Mouse (Mus musculus): ENCODE data around the gene Atxn2. TPM values are rescaled to one million over a fixed set of nuclear protein-coding genes. Genes with fewer than 3 reads are reported as not detected.

Atxn2 gene
- total RNA-seq, 1 experiment from 2014 or later = 64.1 TPM

DNA sequence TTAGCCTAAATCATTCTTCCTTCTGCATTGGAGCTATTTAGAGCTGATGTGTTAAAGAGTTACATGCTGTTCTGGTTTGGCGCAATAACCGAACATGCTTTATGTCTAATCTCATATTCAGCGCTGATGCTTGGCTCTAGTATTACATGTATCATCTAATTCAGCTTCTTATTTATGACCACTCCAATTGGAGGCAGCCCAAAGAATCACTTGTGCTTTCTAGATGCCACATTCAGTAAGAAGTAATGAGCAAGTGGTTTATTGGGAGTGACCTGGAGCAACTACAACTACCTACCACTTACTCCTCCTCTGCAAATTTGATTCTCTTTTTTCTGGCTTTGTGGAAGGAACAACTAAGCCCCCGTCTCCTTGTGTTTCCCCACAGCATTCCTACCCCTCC, 47.2 kb downstream of the Atxn2 start:
- ATAC-seq (replicated peaks; ENCODE audit: low read depth, poor library complexity, severe bottlenecking) = no peak

DNA sequence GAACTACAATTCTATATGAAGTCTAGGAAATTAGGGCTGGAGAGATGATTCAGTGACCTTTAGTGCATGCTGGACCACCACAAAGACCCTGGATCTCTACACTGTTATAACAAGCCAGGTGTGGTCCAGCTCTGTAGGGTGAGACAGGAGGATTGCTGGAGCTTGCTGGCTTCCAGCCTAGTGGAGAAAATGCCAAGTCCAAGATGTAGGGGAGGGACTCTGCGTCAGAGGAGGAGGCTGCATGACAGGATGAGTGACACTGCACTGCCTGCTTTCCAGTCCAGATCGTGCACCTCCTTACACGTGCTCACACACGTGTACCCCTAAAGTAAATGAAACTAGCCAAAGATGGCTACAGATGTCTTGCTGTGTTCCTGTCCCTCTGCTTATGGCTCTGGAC, 48.8 kb downstream of the Atxn2 start:
- no peak for ATAC-seq (replicated peaks; ENCODE audit: low read depth, poor library complexity, severe bottlenecking)

DNA sequence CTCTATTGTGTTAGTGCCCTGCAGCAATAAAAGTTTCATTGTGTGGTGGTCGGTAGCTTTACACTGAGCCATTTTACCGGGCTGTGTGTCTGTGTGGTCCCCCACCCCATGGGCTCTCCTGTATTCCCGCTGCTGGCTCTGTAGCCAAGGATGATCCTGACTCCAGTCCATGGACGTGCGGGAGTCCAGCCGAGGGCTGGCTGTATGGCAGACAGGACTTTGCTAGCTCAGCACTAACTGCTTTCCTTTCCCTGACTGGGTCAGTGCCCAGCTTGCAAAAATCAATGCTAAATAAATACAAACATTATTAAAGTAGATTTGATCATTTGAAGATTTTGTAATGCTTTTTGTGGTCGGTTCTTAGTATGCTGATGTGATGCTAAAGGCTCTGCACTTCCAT, 50.3 kb downstream of the Atxn2 start:
- no peak for ATAC-seq (replicated peaks; ENCODE audit: low read depth, poor library complexity, severe bottlenecking)

DNA sequence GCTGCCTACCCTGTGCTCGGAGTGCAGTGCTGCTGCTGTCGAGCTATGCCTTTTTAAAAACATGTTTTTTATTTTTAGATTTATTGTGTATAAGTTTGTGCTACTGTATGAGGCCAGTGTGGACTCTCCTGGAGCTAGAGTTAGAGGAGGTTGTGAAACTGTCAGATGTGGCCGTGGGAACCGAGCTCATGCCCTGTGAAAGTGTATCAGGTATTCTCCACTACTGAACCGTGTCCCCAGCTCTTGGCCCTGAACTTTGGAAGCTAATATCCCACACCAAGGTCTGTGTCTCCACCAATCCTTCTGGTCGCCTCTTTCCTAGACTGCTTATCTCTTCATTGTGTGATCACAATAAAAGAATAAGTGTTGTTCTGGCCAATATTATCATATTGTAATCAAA, 51.8 kb downstream of the Atxn2 start:
- ATAC-seq (replicated peaks; ENCODE audit: low read depth, poor library complexity, severe bottlenecking) = no peak

DNA sequence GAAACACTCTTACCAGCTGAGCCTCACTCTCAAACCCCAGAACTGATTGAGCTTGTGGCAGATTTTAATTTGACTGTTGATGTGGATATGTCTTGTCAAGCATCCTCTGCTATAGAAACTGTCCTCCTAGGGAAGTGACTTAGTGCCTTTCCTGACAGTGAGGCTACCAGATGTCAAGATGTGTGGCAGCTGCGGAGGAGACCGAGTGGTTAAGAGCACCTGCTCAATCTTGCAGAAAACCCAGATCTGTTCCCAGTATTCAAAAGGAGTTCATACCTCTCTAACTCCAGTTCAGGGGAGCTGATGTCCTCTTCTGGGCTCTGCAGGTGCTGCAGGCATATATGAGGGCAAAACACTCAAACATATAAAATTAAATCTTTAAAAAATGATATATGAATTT, 53.9 kb downstream of the Atxn2 start:
- ATAC-seq (replicated peaks; ENCODE audit: low read depth, poor library complexity, severe bottlenecking) = no peak

DNA sequence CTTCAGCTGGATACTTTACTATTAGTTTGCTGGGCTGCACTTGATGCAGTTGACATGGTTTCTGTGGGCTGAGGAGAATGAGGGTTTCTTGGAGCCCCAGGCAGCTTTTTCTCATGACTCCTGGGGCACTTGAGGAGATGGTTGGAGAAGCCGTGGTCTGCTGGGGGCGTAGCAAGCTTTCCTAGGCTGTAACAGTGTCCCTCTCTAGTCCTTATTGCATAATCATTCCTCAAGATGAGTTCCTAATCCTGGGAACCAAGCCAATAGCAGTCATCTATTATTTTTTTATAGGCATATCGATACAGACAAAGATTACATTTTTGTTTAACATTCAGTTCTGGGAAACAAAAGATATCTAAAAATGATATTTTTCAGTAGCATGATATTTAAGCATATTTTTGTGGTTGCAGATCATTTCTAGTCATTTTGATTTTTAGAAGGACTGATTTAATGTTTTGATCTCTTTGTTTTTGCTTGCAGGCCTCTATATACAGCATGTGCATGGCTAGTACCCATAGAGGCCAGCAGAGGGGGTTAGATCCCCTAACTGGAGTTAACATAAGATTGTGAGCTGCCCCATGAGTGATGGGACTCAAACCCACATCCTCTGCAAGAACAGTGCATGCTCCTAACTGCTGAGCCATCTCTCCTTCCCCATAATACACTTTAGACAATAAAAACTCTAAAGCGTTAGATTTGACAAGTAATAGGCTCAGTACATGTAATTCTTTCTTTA, 55.1 kb downstream of the Atxn2 start:
- no peak for ATAC-seq (replicated peaks; ENCODE audit: low read depth, poor library complexity, severe bottlenecking)

DNA sequence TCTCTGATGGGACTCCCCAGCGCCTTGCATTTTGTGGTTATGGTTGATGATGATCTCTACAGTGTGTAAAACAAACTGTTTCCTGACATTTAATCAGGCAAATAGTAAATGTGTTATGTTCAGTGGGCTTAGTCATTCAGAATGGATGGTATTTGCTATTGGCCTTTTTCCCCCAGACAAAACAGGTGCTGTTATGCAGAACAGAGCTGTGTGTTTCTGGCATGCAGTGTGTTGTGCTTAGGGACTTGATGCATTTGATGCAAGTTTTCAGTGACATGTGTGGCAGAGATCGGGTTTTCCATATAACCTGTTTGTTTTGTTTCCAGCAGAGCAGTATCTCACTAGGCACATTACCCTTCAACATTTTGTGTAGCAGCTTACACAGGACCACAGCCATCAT, 56.4 kb downstream of the Atxn2 start:
- no peak for ATAC-seq (replicated peaks; ENCODE audit: low read depth, poor library complexity, severe bottlenecking)

DNA sequence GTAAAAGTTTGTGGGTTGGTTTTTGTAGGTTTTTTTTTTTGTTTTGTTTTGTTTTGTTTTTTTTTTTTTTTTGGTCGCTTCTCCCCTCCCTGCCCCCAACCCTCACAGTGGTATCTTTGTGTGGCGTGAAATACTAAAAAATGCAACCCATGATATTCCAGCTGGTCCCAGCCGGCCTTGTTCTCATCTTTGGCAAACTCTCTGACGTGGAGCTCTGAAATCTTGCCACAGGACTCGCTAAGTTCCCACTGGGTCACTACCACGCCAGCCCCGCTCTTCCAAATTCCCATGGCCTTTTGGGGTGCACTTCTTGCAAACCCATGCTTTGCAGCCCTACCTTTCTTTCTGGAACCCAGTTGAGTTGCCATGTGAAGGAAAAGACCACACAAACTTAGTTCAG, 58.7 kb downstream of the Atxn2 start:
- no peak for ATAC-seq (replicated peaks; ENCODE audit: low read depth, poor library complexity, severe bottlenecking)

DNA sequence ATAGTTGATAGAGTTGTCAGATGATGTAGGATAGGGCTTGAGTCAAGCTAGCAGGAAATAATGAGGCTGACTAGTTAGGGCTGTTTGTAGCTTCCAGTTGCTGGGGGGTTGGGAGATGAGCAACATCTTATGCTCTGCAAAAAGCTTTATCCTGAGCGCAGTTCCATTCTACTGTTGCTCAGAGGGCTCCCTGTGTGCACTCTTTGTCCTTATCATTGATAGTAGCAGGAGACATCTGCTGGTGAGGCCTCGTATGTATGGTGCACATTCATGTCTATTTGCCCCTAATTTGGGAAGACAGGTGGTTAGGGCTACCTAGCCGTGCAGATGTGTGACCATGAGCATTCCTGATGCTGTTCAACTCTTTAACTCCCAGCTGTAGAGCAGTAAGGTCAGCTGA, 60.5 kb downstream of the Atxn2 start:
- no peak for ATAC-seq (replicated peaks; ENCODE audit: low read depth, poor library complexity, severe bottlenecking)

DNA sequence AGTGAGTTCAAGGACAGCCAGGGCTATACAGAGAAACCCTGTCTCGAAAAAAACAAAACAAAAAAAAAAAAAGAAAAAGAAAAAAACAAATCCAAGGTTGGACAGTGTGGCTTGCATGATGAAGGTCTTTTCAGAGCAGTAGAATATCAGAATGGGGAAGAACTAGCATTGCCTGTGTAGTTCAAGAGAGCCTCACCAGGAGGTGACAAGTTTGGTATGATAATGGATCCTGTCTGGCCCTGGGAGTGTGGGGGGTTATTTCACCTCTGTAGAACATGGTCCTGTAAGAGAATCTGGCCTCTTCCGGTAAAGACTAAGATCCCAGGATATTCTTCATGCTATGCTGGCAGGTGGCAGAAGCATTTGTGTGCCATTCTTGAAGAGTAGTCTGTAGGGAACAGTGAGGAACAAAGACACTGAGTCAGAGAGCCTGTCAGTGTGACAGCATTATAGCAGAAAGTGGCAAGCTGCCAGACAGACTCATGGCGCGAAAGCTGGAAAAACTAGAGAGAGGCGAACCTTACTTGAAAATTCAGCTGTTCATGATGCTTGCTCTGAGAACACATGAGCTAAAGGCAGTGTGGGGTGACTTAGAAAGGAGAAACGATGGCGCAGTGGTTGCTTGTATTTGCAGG, 67.5 kb downstream of the Atxn2 start:
- no peak for ATAC-seq (replicated peaks; ENCODE audit: low read depth, poor library complexity, severe bottlenecking)

DNA sequence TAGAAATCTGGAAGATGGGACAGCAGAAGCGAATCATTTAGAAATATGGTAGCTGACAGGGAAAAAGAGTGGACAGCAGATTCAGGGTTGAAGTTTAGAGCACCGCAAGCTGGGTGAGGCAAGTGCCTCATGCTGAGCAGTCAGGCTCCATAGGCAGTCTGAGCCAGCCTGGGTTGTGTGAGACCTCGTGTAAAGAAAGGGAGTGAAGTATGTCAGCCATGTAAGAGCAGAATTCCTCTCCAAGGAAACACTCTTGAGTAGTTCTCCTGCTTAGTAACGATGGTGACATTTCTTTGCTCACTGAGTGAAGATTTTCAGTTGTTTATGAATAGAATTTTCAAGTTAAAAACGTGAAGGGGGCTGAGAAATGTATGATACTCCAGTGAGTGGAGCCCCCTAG, 69.0 kb downstream of the Atxn2 start:
- no peak for ATAC-seq (replicated peaks; ENCODE audit: low read depth, poor library complexity, severe bottlenecking)

DNA sequence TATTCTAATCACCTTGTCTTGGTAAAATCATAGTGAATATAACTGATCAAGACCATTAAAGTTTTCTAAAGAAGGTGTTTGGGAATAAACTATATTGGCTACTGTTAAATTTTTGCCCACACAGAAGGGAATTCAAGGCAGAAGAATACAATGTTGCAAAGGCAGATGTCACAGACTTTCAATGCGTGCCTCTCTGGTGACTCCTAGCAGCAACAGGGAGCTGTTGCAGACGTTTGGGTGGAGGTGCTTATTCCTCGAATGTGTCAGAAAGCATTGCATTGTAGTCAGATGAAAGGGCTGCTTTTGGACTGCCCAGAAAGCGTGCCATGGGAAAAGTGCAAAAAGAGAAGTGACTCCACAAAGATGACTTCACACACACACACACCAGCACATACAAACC, 71.3 kb downstream of the Atxn2 start:
- ATAC-seq (replicated peaks; ENCODE audit: low read depth, poor library complexity, severe bottlenecking) = no peak

DNA sequence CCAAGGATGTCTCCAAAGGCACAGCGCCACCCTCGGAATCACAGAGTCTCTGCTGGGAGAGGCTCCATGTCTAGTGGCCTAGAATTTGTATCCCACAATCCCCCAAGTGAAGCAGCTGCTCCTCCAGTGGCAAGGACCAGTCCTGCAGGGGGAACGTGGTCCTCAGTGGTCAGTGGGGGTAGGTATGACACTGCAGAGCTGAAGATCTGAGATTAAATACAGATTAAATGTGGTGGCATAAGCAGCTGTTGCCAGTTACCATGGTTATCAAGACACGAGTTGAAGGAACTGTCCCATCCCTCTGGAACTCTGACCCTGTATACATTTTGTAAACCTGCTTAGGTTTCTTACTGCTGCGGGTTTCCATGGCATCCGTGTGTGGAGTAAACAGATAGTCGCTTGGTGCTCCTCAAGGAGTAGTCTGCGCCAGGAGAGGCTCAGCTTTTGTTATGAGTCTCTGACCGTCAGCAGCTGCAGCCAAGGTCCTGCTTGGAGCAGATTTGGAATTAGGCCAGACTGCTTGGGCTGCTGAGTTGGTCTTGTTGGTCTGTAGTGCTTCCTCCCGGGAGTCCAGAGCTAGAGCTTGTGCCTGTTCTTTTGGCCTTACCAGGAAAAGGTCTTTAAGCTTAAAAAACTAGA, 72.8 kb downstream of the Atxn2 start:
- ATAC-seq (replicated peaks; ENCODE audit: low read depth, poor library complexity, severe bottlenecking) = no peak

DNA sequence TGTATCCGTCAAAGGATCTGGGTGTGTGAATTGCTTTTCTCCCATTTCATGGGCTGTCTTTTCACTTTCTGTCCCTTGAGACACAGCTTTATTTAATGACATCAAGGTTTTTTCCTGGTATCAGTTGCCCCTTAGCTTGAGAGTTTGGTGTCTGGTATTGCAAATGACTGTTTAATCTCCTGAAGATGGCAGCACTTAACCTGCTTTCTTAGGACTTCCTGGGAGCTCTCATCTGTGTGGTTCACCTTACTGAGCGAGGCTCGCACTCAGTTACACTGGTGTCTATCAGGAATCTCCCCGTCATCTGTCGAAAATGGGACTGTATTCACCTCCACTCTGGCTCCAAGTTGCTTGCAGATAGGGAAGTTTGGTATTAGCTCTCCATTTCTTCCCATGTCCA, 79.9 kb downstream of the Atxn2 start:
- ATAC-seq (replicated peaks; ENCODE audit: low read depth, poor library complexity, severe bottlenecking) = no peak

DNA sequence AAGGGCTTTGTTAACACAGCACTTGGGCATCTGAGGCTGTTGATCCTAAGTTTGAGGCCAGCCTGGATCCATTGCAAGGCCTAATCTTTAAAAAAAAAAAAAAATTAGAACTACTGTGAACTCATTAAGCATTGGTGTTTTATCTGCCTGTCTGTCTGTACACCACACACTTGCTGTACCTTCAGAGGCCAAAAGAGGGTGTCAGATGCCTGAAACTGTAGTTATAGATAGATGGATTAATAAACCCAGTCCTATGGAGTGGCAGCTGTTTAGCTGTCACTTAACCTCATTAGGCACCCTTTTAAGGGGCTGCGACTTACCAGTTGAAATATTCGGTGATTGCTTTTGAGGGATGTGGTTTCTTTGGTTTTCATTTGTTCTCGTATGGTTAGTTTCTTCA, 84.7 kb downstream of the Atxn2 start:
- ATAC-seq (replicated peaks; ENCODE audit: low read depth, poor library complexity, severe bottlenecking) = peak; percentile 58; the same call in 1 of the 2 replicates

DNA sequence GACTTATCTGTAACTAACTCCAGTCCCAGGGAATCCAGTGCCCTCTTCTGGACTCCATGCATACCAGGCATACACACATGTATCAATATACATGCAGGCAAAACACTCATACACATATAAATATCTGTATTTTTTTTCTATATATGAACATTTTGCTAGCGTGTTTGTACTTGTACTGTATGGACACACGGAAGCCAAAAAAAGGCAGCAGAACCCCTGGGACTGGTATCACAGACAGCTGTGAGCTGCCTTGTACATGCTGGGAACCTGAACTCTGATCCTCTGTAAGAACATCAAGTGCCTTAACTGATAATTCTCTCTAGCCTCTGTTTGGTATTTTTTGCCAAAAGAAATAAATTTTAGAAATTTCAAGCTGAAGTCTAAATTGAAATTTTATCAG, 87.3 kb downstream of the Atxn2 start:
- no peak for ATAC-seq (replicated peaks; ENCODE audit: low read depth, poor library complexity, severe bottlenecking)

DNA sequence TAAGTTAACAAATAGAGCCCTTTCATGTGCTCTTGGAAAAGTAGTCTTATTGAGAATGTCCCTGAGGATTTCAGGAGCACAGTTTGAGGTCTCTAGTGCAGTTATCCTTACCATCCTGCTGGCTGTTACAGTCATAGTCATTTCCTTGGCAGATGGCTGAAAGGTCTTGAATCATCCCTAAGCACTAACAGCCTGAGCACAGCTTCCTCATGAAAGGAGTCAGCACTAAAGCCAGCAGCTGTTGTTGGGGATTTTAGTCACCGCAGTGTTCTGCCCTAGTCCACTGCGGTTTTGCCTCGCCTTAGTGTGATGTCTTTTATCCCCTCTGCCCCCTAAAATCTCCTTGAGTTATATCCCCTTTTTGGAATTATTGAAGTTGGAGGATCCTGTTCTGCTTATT, 96.0 kb downstream of the Atxn2 start:
- ATAC-seq (replicated peaks; ENCODE audit: low read depth, poor library complexity, severe bottlenecking) = no peak

DNA sequence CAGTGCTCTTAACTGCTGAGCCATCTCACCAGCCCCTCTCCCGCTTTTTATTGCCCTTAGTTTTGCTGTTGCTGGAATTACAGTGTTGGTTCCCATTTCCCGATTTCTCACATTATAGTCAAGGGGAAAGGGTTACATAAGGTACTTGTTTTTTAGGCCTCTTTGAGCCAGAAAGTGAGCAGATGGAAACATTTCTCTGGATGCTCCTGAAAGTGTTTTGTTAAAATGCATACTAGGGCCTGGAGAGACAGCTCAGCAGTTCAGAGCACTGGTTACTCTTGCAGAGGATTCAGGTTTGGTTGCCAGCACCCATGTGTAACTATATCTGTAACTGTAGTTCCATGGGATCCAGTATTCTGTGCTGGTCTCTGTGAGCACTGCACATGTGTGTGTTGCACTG, 97.1 kb downstream of the Atxn2 start:
- no peak for ATAC-seq (replicated peaks; ENCODE audit: low read depth, poor library complexity, severe bottlenecking)

DNA sequence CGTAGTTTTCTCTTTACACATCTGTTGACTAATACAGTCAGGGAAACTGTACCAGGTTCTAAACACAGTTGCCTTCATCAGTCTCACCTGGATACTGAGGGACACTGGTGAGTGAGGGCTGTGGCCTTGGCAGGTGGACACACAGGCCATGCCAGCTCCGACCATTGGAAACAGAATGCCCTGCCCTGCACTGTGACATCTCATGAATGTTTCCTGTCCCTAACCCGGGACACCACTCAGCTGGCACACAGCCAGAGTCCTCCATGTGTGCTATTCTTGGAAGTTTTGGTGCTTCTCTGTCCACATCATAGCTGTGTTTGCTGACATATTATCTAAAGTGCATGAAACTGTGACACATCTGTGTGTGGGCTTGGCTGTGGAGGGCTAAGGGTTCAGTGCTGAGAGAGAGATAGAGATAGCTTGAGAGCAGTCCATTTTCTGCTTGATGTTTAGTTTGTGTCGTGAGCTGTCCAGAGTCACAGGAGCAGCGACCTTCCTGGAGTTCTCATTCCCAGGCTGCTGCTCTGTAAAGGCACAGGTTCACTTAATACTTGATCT, 98.6 kb downstream of the Atxn2 start:
- no peak for ATAC-seq (replicated peaks; ENCODE audit: low read depth, poor library complexity, severe bottlenecking)

DNA sequence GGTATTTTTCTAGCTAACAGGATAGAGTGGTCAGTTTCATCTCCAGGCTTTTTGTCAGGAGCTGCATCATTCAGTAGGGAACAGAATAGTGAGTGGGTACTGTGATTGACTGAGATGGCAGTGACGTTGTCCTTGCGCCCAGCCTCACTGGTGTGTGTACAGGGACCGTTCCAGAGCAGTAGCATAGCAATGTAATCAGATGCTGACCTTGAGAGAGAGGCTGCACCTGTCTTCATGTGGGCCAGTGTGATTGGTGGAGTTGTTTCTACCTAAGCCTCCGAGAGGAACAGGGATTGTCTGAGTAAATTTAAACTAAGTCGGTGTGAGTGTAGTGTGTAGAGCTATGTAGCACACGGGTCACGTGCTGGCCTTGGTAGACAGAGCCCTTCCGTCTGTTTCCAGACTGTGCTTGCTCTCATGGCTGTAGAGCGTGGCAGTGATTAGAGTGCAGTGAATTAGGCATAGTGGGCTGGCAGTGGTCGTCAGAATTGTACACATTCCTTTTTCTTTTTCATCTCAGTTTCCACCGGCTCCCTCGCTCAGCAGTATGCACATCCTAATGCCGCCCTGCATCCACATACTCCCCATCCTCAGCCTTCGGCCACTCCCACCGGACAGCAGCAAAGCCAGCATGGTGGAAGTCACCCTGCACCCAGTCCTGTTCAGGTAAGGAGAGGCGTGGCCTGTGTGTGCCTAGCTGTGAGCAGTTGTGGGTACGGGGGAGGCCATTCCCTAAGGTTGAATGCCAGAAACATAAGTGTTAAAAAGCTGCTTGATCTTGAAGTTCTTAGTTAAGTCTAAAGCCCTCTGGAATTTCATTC, 99.4 kb downstream of the Atxn2 start:
- ATAC-seq (replicated peaks; ENCODE audit: low read depth, poor library complexity, severe bottlenecking) = no peak
